Mouse (Mus musculus): ENCODE data around the gene Baz1b. TPM values are rescaled to one million over a fixed set of nuclear protein-coding genes. Genes with fewer than 3 reads are reported as not detected.

The Baz1b gene
- total RNA-seq (2014; fragmentation: Nextera tagmentation), result 223 and 232 TPM in 2 replicates
- 159 and 187 TPM in 2 replicates for total RNA-seq (2017)
- polyA plus RNA-seq (2012), result 65.7 and 67.9 TPM in 2 replicates

DNA sequence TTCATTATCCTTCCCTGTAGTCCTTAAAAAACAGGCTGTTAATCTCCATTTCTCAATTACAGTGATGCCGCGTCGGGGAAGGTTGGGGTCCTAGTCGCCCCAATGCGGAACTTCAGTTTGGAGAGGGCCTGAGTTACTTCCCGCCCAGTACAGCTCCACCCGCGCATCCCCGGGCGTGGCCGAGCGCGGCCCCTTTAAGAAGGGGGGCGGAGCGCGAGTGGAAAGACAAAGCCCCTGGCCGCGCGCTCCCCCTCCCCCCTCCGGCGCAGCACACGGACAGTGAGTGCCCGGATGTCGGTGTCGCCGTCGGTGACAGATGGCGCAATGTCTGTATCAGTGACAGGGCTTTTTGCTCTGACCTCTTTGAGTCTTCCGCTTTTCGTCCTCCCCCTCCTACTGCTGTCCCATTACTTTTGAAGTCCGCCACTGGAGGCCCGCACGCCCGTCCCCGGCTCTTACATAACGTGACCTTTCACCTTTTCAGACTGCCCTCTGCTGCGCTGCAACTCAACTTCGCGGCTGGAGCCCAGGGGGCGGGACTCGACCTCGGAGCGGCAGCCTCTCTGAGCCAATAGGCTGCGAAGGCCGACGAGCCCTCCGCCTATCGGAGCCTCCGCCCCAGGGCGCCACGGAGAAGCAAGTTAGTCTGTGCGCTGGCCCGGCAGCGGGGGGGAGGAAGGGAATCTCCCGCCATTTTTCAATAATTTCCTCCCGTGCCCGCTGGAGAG lies at the start of gene Baz1b:
TSS of gene Baz1b (plus strand) at position 644 of the 728 bp plus-strand sequence.
- Histone ChIP-seq H3K4me1 (ENCODE audit: insufficient read depth, low read depth, low read length) (peaks cover 30% of the 10 kb centered on the region), H3K36me3 (replicated peaks) (peaks cover 48% of the 10 kb centered on the region), H3K27me3 (ENCODE audit: insufficient read depth, low read length) (no peaks in the 10 kb centered on the region), H3K9me3 (replicated peaks) (peaks cover 6% of the 10 kb centered on the region), H3K4me3 (ENCODE audit: low read depth, low read length) (peak within 1 kb of the TSS; percentile 97)
- peak; percentile 93 for ATAC-seq (ENCODE audit: extremely low read depth, insufficient number of reproducible peaks, low FRiP score, poor library complexity, severe bottlenecking)
- peak; percentile 97 for DNase-seq (ENCODE audit: low spot score)
- TF ChIP-seq CTCF (IDR thresholded peaks at IDR 0.05; ENCODE audit: low read depth, low read length) (no peak), GATA1 (IDR thresholded peaks at IDR 0.05; ENCODE audit: borderline replicate concordance, low read length) (no peak), GATA2 (IDR thresholded peaks at IDR 0.05; ENCODE audit: borderline replicate concordance, low read depth, low read length) (no peak), POLR2AphosphoS5 (IDR thresholded peaks at IDR 0.05; ENCODE audit: insufficient replicate concordance, low read depth, low read length) (no peak), TAL1 (conservative IDR thresholded peaks at IDR 0.05; ENCODE audit: low read depth, low read length) (no peak)

DNA sequence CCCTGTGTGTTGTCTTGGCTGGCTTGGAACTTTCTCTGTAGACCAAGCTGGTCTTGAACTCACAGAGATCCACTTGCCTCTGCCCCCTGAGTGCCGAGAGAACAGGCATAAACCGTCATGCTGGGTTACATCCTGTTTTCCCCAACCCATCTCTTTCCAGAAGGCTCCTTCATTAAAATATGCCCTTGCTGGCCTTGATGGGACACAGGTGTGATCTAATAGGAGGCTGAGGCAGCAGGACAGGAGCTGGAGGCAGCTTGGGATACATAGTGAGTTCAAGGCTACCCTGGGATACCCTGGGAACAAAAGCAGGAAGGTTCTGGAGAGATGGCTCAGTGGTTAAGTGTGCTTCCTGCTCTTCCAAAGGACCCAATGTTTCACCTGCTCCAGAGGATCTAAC lies 47.2 kb upstream of the Baz1b start:
- TF ChIP-seq GATA2 (IDR thresholded peaks at IDR 0.05; ENCODE audit: borderline replicate concordance, low read depth, low read length) (no peak), TAL1 (conservative IDR thresholded peaks at IDR 0.05; ENCODE audit: low read depth, low read length) (no peak), GATA1 (IDR thresholded peaks at IDR 0.05; ENCODE audit: borderline replicate concordance, low read length) (no peak), POLR2AphosphoS5 (IDR thresholded peaks at IDR 0.05; ENCODE audit: insufficient replicate concordance, low read depth, low read length) (no peak), CTCF (IDR thresholded peaks at IDR 0.05; ENCODE audit: low read depth, low read length) (no peak)
- DNase-seq (ENCODE audit: low spot score) (no peak), ATAC-seq (ENCODE audit: extremely low read depth, insufficient number of reproducible peaks, low FRiP score, poor library complexity, severe bottlenecking) (no peak)
- Histone ChIP-seq H3K36me3 (replicated peaks) (no peaks in the 10 kb centered on the region), H3K4me3 (ENCODE audit: low read depth, low read length) (no peak overlapping the region), H3K27me3 (ENCODE audit: insufficient read depth, low read length) (peaks cover 56% of the 10 kb centered on the region), H3K9me3 (replicated peaks) (peaks cover 14% of the 10 kb centered on the region), H3K4me1 (ENCODE audit: insufficient read depth, low read depth, low read length) (peaks cover 23% of the 10 kb centered on the region)

DNA sequence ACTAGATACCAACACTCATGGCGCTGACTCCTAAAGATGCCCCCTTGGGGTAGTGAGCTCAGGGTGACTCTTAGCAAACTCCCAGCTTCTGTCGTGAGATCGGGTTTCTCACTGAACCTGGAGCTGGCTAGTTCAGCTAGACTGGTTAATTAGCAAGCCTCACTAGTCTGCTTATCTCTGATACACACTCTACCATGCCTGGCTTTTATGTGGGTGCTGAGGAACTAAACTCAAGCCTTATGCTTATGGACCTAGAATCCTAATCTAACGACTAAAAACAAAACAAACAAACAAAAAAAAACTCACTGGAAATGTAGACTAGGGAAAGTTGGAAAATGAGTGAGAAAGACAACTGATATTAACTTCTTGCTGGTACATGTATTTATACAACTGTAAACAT lies 42.6 kb upstream of the Baz1b start:
- H3K36me3 ChIP-seq (replicated peaks), result no peaks in the 10 kb centered on the region
- no peak overlapping the region for H3K4me3 ChIP-seq (ENCODE audit: low read depth, low read length)
- TF ChIP-seq POLR2AphosphoS5 (IDR thresholded peaks at IDR 0.05; ENCODE audit: insufficient replicate concordance, low read depth, low read length) (no peak), GATA2 (IDR thresholded peaks at IDR 0.05; ENCODE audit: borderline replicate concordance, low read depth, low read length) (no peak), GATA1 (IDR thresholded peaks at IDR 0.05; ENCODE audit: borderline replicate concordance, low read length) (no peak), TAL1 (conservative IDR thresholded peaks at IDR 0.05; ENCODE audit: low read depth, low read length) (peak; percentile 48), CTCF (IDR thresholded peaks at IDR 0.05; ENCODE audit: low read depth, low read length) (no peak)
- H3K4me1 ChIP-seq (ENCODE audit: insufficient read depth, low read depth, low read length), result peaks cover 41% of the 10 kb centered on the region
- H3K9me3 ChIP-seq (replicated peaks), result peaks cover 6% of the 10 kb centered on the region; the same call in 1 of the 2 replicates
- ATAC-seq (ENCODE audit: extremely low read depth, insufficient number of reproducible peaks, low FRiP score, poor library complexity, severe bottlenecking), result no peak
- no peak for DNase-seq (ENCODE audit: low spot score)
- peaks cover 25% of the 10 kb centered on the region for H3K27me3 ChIP-seq (ENCODE audit: insufficient read depth, low read length)

GRCm38 (mm10) chr5:135145532-135145931 lies 41.5 kb upstream of the Baz1b start:
- Histone ChIP-seq H3K36me3 (replicated peaks) (no peaks in the 10 kb centered on the region), H3K9me3 (replicated peaks) (peaks cover 6% of the 10 kb centered on the region; the same call in 1 of the 2 replicates), H3K27me3 (ENCODE audit: insufficient read depth, low read length) (peaks cover 19% of the 10 kb centered on the region), H3K4me3 (ENCODE audit: low read depth, low read length) (peak overlapping the region; percentile 39; the same call in 1 of the 2 replicates), H3K4me1 (ENCODE audit: insufficient read depth, low read depth, low read length) (peaks cover 43% of the 10 kb centered on the region)
- TF ChIP-seq GATA1 (IDR thresholded peaks at IDR 0.05; ENCODE audit: borderline replicate concordance, low read length) (no peak), POLR2AphosphoS5 (IDR thresholded peaks at IDR 0.05; ENCODE audit: insufficient replicate concordance, low read depth, low read length) (no peak), GATA2 (IDR thresholded peaks at IDR 0.05; ENCODE audit: borderline replicate concordance, low read depth, low read length) (no peak), CTCF (IDR thresholded peaks at IDR 0.05; ENCODE audit: low read depth, low read length) (no peak), TAL1 (conservative IDR thresholded peaks at IDR 0.05; ENCODE audit: low read depth, low read length) (peak; percentile 55)
- ATAC-seq (ENCODE audit: extremely low read depth, insufficient number of reproducible peaks, low FRiP score, poor library complexity, severe bottlenecking) (no peak), DNase-seq (ENCODE audit: low spot score) (peak; percentile 39)

DNA sequence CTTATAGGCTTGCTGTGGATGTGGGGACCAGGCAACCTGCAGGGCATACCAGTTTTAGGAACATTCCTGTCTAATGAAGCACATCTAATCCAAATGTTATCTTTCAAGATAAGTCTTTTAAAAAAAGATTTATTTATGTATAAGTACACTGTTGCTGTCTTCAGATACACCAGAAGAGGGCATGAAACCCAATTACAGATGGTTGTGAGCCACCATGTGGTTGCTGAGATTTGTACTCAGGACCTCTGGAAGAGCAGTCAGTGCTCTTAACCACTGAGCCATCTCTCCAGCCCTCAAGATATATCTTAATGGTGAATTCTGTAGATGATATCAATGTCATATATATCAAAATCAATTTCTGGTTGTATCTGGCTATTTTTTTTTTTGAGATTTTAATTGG lies 41.1 kb upstream of the Baz1b start:
- peak overlapping the region; percentile 39; the same call in 1 of the 2 replicates for H3K4me3 ChIP-seq (ENCODE audit: low read depth, low read length)
- H3K9me3 ChIP-seq (replicated peaks), result peaks cover 6% of the 10 kb centered on the region; the same call in 1 of the 2 replicates
- DNase-seq (ENCODE audit: low spot score) (no peak), ATAC-seq (ENCODE audit: extremely low read depth, insufficient number of reproducible peaks, low FRiP score, poor library complexity, severe bottlenecking) (no peak)
- TF ChIP-seq TAL1 (conservative IDR thresholded peaks at IDR 0.05; ENCODE audit: low read depth, low read length) (no peak), POLR2AphosphoS5 (IDR thresholded peaks at IDR 0.05; ENCODE audit: insufficient replicate concordance, low read depth, low read length) (no peak), GATA2 (IDR thresholded peaks at IDR 0.05; ENCODE audit: borderline replicate concordance, low read depth, low read length) (no peak), GATA1 (IDR thresholded peaks at IDR 0.05; ENCODE audit: borderline replicate concordance, low read length) (no peak), CTCF (IDR thresholded peaks at IDR 0.05; ENCODE audit: low read depth, low read length) (no peak)
- H3K4me1 ChIP-seq (ENCODE audit: insufficient read depth, low read depth, low read length), result peaks cover 46% of the 10 kb centered on the region
- H3K27me3 ChIP-seq (ENCODE audit: insufficient read depth, low read length), result peaks cover 19% of the 10 kb centered on the region
- H3K36me3 ChIP-seq (replicated peaks), result peaks cover 2% of the 10 kb centered on the region

GRCm38 (mm10) chr5:135148715-135149052 lies 38.4 kb upstream of the Baz1b start:
- no peak for TF ChIP-seq CTCF (IDR thresholded peaks at IDR 0.05; ENCODE audit: low read depth, low read length)
- no peak for TF ChIP-seq POLR2AphosphoS5 (IDR thresholded peaks at IDR 0.05; ENCODE audit: insufficient replicate concordance, low read depth, low read length)
- TF ChIP-seq TAL1 (conservative IDR thresholded peaks at IDR 0.05; ENCODE audit: low read depth, low read length), result no peak
- TF ChIP-seq GATA2 (IDR thresholded peaks at IDR 0.05; ENCODE audit: borderline replicate concordance, low read depth, low read length), result no peak
- no peak for TF ChIP-seq GATA1 (IDR thresholded peaks at IDR 0.05; ENCODE audit: borderline replicate concordance, low read length)
- Histone ChIP-seq H3K36me3 (replicated peaks) (peaks cover 24% of the 10 kb centered on the region), H3K4me3 (ENCODE audit: low read depth, low read length) (peak overlapping the region; percentile 97), H3K4me1 (ENCODE audit: insufficient read depth, low read depth, low read length) (peaks cover 62% of the 10 kb centered on the region), H3K27me3 (ENCODE audit: insufficient read depth, low read length) (no peaks in the 10 kb centered on the region), H3K9me3 (replicated peaks) (no peaks in the 10 kb centered on the region)
- DNase-seq (ENCODE audit: low spot score) (no peak), ATAC-seq (ENCODE audit: extremely low read depth, insufficient number of reproducible peaks, low FRiP score, poor library complexity, severe bottlenecking) (no peak)
